Mouse (Mus musculus) heart, adult 2 months (tissue): Measurements from ENCODE around the gene Proser1. TPM values are rescaled to one million over a fixed set of nuclear protein-coding genes. Genes with fewer than 3 reads are reported as not detected.

Source experiments
- DNase-seq, 2 experiments: peaks; one replicate each; pipeline ENCODE4 v3.0.0; 2021
- H3K27ac ChIP-seq: fragments of 200-600 bp; 2 replicates; pipeline ENCODE4 v1.8.1; 2022
- H3K27me3 ChIP-seq: fragments of 200-500 bp; 2 replicates; pipeline ENCODE4 v1.6.1; 2012; ENCODE audit warnings: mild to moderate bottlenecking, low read length, inconsistent platforms, mixed read lengths; ENCODE audit not compliant: control insufficient read depth, insufficient read depth
- H3K36me3 ChIP-seq: fragments of 200-500 bp; 2 replicates; pipeline ENCODE4 v1.6.1; 2012; ENCODE audit warnings: low read length, inconsistent platforms; ENCODE audit not compliant: control insufficient read depth, insufficient read depth
- H3K4me1 ChIP-seq: fragments of 200-500 bp; 2 replicates; pipeline ENCODE4 v1.6.1; 2011; ENCODE audit warnings: low read length; ENCODE audit not compliant: control insufficient read depth, insufficient read depth
- H3K4me3 ChIP-seq: fragments of 200-600 bp; 2 replicates; pipeline ENCODE4 v1.8.1; 2022
- H3K79me2 ChIP-seq: fragments of 200-500 bp; replicated peaks from 2 replicates; pipeline ENCODE4 v1.6.1; 2012; ENCODE audit warnings: mild to moderate bottlenecking, inconsistent platforms, low read length, moderate library complexity, mixed read lengths; ENCODE audit not compliant: control insufficient read depth, insufficient read depth
- H3K9ac ChIP-seq: fragments of 200-500 bp; 2 replicates; pipeline ENCODE4 v1.6.1; 2012; ENCODE audit warnings: low read depth, mild to moderate bottlenecking, control low read depth, inconsistent platforms, low read length, mixed read lengths
- CTCF ChIP-seq: fragments of 200-600 bp; IDR thresholded peaks from 2 replicates; pipeline ENCODE4 v1.8.1; 2022; ENCODE audit warnings: antibody characterized with exemption, mild to moderate bottlenecking, moderate library complexity
- EP300 ChIP-seq: fragments of 200-500 bp; IDR thresholded peaks from 2 replicates; pipeline ENCODE4 v1.6.1; 2011; ENCODE audit warnings: low read depth, low read length, control low read depth; ENCODE audit not compliant: insufficient read depth
- POLR2A ChIP-seq: fragments of 200-500 bp; IDR thresholded peaks from 2 replicates; pipeline ENCODE4 v1.6.1; 2011; ENCODE audit warnings: mild to moderate bottlenecking, low read depth, low read length, control low read depth; ENCODE audit not compliant: insufficient read depth
- WGBS: fragments of 180-500 bp; shearing (Covaris S2); methylation state at CpG from one replicate; pipeline ENCODE4 v1.1.7; 2018; 5-methylcytosine and 5-hydroxymethylcytosine counted together
- intact Hi-C: fragments of 180-260 bp; cut with DNase I; formaldehyde crosslinking; loops from one replicate; pipeline ENCODE4 v1.15.1; 2025
- polyA plus RNA-seq: library from polyadenylated mRNA; depleted of rRNA; stranded (reverse); fragments of >200 nt; gene quantifications from 2 replicates; pipeline ENCODE4 v1.2.3, GENCODE M21; 2012
- total RNA-seq, 2 experiments: library from RNA; stranded (reverse); gene quantifications; 2 replicates each; pipeline ENCODE4 v1.2.3; 2021

Gene Proser1
- total and polyA plus RNA-seq, 3 experiments = 7.2 to 14.4 (median 7.9) TPM

DNA sequence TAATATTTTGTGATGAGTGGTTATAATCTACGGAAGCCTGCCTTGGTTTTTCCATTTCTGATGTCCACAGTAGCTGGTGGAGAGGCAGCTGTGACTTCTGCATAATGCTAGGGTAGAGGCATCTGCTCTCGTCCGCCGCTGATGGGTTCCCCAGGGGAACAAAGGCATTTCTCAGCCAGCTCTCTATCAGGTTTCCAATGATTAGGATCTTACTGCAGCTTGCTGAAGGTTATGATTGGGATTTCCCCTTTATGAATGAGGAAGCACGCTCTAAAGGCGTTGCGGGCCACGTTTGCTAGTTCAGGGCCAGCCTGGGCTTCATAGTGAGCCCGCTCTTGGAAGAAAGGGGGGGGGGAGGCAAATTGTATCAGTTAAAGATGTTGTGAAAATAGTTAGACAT lies 3.0 kb downstream of the Proser1 start:
- Histone ChIP-seq H3K4me3 (no peak overlapping the region), H3K27ac (no peak overlapping the region; the same call in 1 of the 2 replicates), H3K27me3 (no peaks in the 10 kb centered on the region), H3K9ac (no peak overlapping the region), H3K36me3 (peaks cover 28% of the 10 kb centered on the region), H3K4me1 (peaks cover 9% of the 10 kb centered on the region), H3K79me2 (peaks cover 11% of the 10 kb centered on the region)
- WGBS = 47% methylated on average over 9 of the region's 9 CpGs
- no peak for TF ChIP-seq EP300
- no peak for TF ChIP-seq POLR2A
- TF ChIP-seq CTCF = no peak
- DNase-seq = no peak
- intact Hi-C loops = loop anchor here (10.0 kb wide), 2 partner anchors 1192 to 1912 kb away; no protein-coding TSS in a partner anchor

DNA sequence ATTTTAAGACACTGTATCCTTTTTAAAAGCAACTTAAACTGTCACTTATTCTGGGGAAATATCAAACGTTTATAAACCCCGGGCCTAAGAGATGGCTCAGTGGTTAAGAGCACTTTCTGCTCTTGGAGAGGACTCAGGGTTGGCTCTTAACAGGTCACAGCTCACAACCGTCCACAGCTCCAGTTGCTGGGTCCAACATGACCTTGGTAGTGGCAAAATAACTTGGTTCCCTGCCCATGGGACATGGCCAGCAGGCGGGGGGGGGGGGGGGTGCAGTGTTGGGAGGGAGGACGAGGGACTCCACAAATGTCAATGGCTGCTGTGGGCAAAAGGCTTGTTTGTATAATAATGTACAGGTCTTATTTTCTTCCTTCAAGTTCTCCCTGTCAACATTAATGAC lies 3.9 kb downstream of the Proser1 start:
- Histone ChIP-seq H3K36me3 (peaks cover 24% of the 10 kb centered on the region), H3K9ac (no peak overlapping the region), H3K4me1 (peaks cover 9% of the 10 kb centered on the region), H3K27ac (peak overlapping the region; percentile 65), H3K79me2 (peaks cover 11% of the 10 kb centered on the region), H3K4me3 (no peak overlapping the region), H3K27me3 (no peaks in the 10 kb centered on the region)
- no peak for TF ChIP-seq CTCF
- TF ChIP-seq POLR2A = no peak
- TF ChIP-seq EP300 = no peak
- no peak for DNase-seq
- 41% methylated on average over 5 of the region's 5 CpGs for WGBS
- intact Hi-C loops = loop anchor here (10.0 kb wide), 2 partner anchors 1193 to 1913 kb away; no protein-coding TSS in a partner anchor

- TF ChIP-seq CTCF (no peak), POLR2A (no peak), EP300 (no peak)
- H3K27ac ChIP-seq = no peak overlapping the region
- DNase-seq = no peak
- peaks cover 26% of the 10 kb centered on the region for H3K36me3 ChIP-seq
- H3K27me3 ChIP-seq = no peaks in the 10 kb centered on the region
- H3K4me1 ChIP-seq = peaks cover 8% of the 10 kb centered on the region; the same call in 1 of the 2 replicates
- WGBS = 78% methylated on average over 5 of the region's 5 CpGs
- intact Hi-C loops = loop anchor here (10.0 kb wide), 2 partner anchors 1195 to 1915 kb away; no protein-coding TSS in a partner anchor
- peaks cover 3% of the 10 kb centered on the region for H3K79me2 ChIP-seq
- H3K9ac ChIP-seq = no peak overlapping the region
- no peak overlapping the region for H3K4me3 ChIP-seq
Measured at GRCm38 (mm10) chr3:53469650-53470049, 6.2 kb downstream of the Proser1 start.

DNA sequence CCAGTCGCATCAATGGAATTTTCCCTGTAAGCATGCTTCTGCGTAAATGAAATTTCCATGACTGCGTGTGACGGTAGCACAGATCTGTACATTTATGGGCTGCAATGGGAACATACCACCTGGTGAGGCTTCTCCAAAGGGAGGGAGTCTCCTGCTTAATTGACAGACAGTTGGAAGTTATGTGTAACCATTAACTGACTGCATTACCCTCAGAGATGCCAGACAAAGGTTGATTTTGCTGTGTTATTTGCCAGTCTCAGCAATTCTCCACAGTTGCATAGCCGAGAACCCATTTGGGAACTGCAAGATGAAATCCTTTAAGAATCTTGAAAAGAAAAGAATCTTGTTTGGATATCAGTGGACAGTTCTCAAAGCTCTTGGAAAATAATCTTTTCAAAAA lies 8.6 kb downstream of the Proser1 start:
- 95% methylated on average over 5 of the region's 5 CpGs for WGBS
- DNase-seq = no peak
- Histone ChIP-seq H3K27me3 (no peaks in the 10 kb centered on the region), H3K4me3 (no peak overlapping the region), H3K27ac (no peak overlapping the region), H3K4me1 (peaks cover 8% of the 10 kb centered on the region; the same call in 1 of the 2 replicates), H3K9ac (no peak overlapping the region), H3K36me3 (peaks cover 13% of the 10 kb centered on the region), H3K79me2 (peaks cover 2% of the 10 kb centered on the region)
- no peak for TF ChIP-seq CTCF
- no peak for TF ChIP-seq EP300
- no peak for TF ChIP-seq POLR2A
- intact Hi-C loops = no loop called here

GRCm38 (mm10) chr3:53474179-53474578 lies 10.7 kb downstream of the Proser1 start:
- 59% methylated on average over 4 of the region's 4 CpGs for WGBS
- DNase-seq = no peak
- no peak overlapping the region for H3K9ac ChIP-seq
- TF ChIP-seq POLR2A (no peak), CTCF (no peak), EP300 (no peak)
- H3K27me3 ChIP-seq = no peaks in the 10 kb centered on the region
- no peak overlapping the region for H3K4me3 ChIP-seq
- 0 out of 2 replicates have a peak, but pooled peaks cover under 1% of the 10 kb centered on the region for H3K4me1 ChIP-seq
- peaks cover 2% of the 10 kb centered on the region for H3K79me2 ChIP-seq
- H3K36me3 ChIP-seq = peaks cover 2% of the 10 kb centered on the region
- intact Hi-C loops = no loop called here
- H3K27ac ChIP-seq = no peak overlapping the region

DNA sequence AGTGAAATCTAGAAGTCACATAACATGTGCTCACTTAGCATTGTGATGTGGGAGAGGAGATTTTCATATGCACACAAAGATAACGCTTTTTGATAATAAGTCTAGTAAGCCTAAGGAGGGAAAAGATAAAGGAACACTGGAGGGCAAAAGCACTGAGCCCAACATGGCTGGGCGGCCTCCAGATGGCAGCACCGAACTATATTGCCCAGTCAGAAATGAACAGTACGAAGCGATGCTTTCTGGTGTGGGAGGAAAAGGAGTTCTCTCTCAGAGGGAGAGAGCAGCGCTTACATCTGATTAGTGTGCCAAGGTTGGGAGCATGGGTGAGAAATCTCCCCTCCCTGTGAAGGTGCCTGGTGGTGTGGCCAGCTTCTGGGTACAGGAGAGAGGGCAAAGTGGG lies 12.4 kb downstream of the Proser1 start:
- Histone ChIP-seq H3K4me3 (no peak overlapping the region), H3K9ac (no peak overlapping the region), H3K27ac (no peak overlapping the region), H3K4me1 (no peaks in the 10 kb centered on the region), H3K27me3 (no peaks in the 10 kb centered on the region), H3K36me3 (peaks cover 2% of the 10 kb centered on the region), H3K79me2 (no peaks in the 10 kb centered on the region)
- TF ChIP-seq EP300 (no peak), CTCF (peak; percentile 69)
- intact Hi-C loops = loop anchor here (2.0 kb wide), 1 partner anchor 15 kb away; no protein-coding TSS in a partner anchor
- 49% methylated on average over 6 of the region's 6 CpGs for WGBS
- peak in 1 of 2 experiments; percentile 48 for DNase-seq
